Mouse (Mus musculus) mouse embryonic stem cell (cell line): ENCODE measurements at regions not wholly inside any gene's neighbourhood (a gene's known extent, or its start where the extent isn't known, plus 50 kb on each side); places are given as distances from the start of the nearest gene placed in this dataset.

Source experiments
- in situ Hi-C, 2 experiments: fragments of 300-500 bp; cut with MboI; formaldehyde crosslinking; loops; 1 replicate in 1 of 2; 3 replicates in 1 of 2; pipeline ENCODE4 v1.14.3; 2019 to 2020; ENCODE audit warnings: low sequenced_read_pairs in 2 of 2, low pct_unique_long_range_greater_than_20kb in 1 of 2, mixed read lengths in 1 of 2; ENCODE audit not compliant: unreplicated experiment in 1 of 2

DNA sequence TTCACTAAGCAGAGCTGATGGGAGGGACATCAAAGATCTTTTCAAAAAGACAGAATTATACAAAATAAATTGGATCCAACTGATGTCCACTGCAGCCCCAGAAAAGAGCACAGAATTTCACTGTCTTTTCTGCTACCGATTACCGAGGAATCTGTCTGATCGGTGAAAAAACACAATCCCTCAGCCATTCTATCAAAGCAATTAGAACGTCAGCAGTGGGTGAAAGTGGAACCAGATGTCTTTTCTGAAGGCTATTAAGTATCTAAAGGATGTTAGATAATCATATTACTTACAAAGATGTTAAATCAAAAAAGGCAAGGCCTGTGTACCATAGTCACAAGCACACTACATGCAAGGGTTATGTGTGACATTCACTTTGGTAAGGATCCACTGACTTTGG is 315.2 kb downstream of the Dcdc2c start:
- in situ Hi-C loops, result no loop called here

DNA sequence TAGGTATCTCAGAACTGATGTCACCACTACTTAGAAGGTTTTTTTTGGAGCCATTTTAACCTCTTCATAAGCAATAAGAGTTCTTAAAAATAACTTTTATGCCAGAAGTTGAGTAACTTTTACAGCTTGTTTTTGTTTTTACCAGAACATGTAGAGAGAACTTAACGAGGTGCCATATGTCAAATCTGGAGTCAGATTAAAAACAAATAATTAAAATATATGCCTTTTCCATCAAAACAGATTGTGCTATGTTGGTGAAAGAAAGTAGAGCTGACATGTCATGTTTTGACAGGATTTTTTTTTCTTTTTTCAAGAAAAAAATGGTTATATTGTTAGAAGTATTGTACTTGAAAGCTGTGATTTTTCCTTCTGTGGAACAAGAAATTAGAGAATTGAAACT is 349.4 kb downstream of the Dcdc2c start:
- in situ Hi-C loops, result no loop called here

DNA sequence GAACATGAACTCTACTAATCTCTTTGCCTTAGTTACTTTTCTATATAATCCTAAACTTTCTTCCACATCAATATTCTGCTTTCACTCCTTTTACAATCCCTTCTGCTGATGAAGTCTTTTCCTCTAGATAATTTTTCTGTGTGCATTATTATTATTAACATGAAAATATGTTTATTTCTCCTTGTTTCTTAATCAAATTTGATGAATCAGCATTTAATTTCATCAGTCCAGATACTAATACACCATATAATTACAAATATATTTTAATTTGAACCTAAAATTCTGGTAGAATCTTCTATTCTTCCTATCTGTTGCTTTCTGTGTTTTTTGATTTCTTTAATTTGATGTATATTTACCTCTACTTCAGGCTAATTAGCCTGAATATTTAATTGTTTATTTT is 365.5 kb downstream of the Dcdc2c start:
- in situ Hi-C loops, result no loop called here

DNA sequence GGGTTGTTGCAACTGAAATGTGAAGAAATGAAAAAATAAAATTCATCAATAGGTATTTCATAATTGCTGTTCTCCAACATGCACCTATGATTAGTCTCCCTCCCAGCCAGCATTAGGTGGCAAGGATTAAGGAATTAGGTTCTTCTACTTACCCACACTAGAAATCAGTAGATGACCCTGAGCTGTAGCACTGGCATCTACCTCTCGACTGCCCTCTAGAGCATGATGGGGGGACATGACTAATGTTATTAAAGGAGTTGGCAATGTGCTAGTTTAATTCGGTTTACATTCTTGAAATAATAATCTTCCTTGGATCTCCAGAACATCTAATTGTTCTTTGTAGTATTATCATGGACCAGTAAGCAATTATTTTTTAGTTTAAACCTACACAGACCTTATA is 370.9 kb downstream of the Dcdc2c start:
- in situ Hi-C loops, result no loop called here

DNA sequence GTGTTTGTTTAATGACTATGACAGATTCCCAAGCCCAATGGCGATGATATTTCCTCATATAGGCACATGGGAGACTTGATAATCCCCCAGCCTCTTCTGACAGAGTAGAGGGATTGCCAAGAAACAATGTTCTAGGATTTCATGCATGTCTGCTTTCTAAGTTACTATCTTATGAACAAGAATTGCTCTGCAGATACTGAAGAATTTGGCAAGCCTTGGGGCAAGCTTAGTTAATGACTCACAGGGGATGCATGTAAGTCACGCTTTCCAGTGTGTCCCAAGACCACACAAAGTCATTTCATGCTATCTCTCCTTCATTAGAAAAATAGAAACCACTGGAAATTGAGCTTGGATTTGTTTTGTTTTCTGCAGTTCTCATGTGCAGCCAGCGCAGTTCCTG is 376.2 kb downstream of the Dcdc2c start:
- in situ Hi-C loops, result no loop called here

DNA sequence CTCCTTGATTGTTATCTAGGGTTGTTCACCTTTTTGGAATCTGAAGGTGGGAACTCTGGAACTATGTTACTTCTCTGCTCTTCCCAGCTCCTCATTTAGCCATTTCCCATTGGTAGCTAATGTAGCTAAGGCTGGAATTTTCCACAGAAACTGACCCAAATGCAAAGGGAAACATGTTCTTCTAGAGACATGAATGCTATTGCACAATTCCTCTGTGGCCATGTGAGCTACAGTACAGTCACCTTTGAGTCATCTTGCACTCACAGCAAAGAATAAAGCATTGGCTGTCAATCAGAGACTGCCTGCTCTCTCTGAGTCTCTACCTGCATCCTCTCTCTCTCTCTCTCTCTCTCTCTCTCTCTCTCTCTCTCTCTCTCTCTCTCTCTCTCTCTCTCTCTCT is 378.1 kb downstream of the Dcdc2c start:
- in situ Hi-C loops, result no loop called here

DNA sequence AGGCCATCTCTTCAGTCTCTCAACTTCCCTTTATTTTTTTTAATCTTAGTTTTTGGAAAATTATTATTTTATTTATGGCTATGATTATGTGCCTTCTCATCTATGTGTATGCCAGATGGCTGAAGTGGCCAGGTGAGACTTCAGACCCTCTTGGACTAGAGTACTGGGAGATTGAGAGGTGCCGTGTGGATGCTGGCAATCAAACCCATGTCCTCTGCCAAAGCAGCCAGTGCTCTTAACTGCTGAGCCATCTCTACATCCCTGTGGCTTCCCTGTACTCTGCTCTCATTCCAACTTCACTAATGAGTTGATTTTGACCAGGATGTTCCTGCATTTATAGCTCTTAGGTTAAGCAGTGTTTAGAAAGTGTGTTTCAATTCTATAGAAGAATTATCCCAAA is 393.4 kb downstream of the Dcdc2c start:
- in situ Hi-C loops, result no loop called here

DNA sequence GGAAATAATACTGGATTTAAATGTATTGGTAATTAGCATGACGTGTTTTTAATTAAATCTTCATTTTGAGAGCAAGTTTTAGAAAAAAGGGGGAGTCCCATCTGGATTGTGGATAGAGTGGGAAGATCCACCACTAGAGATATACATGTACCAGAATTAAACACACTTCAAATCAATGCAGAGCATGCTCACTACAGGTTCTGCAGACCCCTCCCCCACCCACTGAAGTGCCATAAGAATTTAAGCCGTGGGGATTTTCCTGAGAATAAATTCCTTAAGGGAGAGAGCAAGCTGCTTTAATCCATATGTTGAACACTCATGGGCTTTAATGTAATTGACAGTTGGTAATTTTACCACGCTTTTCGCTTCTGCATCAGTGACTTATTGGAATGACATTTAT is 401.4 kb downstream of the Dcdc2c start:
- in situ Hi-C loops, result no loop called here

DNA sequence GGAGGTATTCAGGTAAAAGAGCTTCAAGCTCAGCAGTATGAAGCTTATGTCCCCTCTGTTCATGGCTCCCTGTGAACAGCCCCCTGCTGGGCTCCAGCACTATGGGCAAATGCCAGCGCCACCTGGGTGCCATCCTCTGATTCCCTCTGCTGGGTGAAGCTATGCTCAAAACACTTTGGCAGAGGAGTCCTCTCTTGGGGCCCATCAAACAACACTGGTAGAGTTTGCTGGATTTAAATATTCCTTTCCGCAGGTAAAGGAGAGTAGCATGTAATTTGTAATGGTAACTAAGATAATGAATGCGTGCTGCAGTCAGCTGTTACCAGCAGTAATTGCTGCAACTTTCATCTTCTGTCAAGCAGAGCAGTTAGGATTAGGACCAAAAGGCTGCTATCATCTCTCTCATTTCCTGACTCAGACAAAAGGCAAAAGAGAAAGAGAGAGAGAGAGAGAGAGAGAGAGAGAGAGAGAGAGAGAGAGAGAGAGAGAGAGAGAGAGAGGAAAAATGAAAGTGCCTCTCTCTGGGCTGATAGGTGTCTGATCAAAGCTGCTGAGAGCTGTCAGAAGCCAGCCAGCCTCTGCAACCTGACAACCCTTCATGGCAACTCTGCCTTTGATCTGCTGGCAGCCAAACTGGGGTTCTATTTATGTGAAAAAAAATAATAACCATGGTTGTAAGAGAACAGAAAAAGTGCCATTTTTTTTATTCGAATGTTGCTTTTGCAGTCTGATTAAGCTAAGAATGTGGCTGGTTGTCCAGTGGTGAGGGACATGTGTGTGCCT is 416.2 kb downstream of the Dcdc2c start:
- in situ Hi-C loops, result no loop called here

DNA sequence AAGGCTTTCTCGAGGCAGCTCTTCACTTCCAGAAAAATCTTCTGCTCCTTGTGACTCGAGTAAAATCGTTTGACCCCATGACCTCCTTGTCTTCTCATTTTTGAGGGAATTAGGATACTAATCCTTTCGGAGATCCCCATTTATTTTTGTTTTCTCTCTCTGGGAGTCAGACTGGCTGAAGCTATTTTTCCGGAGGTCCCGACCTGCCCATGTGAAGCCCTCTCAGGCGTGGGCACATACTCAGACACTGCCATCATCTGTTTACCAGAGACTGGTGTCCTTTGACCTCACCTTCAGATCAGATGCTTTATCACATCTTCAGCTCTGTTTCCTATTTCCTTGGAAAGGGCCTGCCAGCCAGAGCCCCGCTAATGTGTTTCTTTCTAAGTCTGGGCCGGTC is 429.4 kb downstream of the Dcdc2c start:
- in situ Hi-C loops, result no loop called here

DNA sequence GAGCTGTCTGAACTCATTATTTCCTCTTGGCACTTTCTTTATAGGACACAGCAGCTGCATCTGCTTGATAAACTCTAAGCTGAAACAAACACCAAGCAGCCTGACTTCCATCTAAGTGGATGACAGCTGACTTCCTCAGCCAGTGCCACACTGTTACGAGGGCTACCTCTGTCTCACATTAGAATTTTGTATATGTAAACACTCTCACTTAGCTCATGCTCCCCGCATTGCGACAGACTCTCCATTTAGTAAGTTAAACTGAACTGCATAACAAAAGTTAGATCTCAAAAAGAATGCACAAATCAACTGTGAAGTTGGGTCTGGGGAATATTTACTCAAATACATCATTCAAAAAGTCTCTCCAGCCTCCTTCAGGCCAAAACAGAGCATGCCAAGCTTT is 432.1 kb downstream of the Dcdc2c start:
- in situ Hi-C loops, result no loop called here

DNA sequence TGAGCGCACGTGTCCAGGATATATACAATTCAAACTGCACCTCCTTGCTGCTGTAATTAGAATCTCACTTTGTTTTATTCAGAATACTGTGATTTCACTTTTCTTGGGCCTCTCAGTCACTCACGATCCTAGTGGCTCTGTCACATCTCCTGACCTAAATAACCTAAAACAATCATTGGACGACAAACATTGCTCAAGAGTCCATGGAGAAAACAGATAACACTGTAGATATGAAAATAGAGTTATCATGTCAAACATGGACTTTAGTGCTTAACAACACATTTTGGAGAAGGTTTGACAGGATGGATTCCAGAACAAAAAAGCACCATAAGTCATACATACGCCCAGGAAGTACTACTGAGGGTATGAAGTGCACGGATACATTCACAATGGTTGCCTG is 461.5 kb downstream of the Dcdc2c start:
- in situ Hi-C loops, result no loop called here

DNA sequence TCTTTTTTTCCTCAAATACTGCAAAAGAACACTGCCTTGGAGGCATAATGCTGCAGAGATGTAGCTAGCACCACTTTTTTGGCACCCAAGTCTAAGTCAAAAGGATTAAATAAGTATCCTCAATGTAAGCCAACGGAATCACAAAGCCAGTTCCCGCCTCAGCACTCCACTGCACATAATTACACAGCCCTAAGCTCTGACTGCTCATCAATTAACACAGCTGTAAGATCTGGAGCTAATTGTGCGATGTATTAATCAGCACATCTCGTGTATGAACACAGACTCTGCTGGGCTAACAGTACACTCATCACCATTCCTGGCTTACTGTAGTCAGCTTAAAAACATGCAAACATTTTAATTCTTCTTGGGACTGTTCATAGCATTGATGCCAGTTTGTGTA is 466.7 kb downstream of the Dcdc2c start:
- in situ Hi-C loops, result no loop called here

DNA sequence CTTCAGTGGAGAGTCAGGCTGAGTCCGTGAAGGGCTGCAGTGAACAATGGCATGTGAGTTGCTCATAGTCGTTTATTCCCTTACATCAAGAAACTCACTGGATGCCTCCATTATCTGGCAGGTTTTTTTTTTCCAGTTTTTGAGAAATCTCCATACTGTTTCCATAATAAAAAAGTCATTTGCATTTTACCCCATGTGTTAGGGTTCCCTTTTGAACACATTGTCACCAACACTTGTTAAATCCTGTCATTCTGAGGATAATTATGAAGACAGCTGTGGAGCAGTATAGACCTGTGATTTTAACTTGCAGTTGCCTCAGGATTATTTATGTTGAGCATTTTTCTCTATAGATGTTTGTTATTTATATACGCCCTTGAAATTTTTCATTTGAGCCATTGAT is 475.6 kb downstream of the Dcdc2c start:
- in situ Hi-C loops, result no loop called here

DNA sequence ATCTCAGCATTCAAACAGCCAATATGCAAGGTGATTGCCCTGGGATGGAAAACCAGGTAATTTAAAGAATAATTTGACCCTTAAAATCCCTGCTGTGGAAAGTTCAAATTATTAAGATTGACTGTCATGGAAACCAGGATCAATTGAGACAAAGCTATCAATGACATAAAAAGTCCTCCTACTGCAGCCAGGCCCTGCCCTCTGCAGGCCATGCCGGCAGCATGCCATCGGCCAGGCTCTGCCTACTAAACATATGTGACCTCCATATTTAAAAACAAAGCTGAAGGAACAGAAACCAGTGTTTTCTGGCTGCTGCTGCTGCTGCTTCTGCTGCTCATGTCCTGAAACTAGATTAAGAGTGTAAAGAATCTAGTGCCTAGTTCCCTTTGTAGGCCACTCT is 483.6 kb downstream of the Dcdc2c start:
- in situ Hi-C loops, result no loop called here

DNA sequence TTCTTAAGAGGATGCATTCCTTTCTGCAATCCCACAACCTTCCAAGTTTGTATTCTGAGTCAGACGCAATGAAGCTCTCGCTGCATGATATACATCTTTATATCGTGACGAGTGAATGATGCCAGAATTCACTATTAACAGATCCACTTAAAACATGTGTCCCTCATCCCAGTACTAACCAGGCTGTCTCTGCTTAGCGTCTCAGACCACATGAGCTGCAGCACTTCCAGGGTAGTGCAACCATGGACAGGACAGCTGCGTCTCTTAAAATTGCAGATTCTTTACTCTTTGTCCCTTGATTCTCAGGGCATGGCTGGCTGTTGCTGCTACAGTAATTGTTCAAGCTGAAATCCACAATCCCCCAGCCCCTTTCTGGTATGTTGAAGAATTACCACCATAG is 491.9 kb downstream of the Dcdc2c start:
- in situ Hi-C loops, result no loop called here

DNA sequence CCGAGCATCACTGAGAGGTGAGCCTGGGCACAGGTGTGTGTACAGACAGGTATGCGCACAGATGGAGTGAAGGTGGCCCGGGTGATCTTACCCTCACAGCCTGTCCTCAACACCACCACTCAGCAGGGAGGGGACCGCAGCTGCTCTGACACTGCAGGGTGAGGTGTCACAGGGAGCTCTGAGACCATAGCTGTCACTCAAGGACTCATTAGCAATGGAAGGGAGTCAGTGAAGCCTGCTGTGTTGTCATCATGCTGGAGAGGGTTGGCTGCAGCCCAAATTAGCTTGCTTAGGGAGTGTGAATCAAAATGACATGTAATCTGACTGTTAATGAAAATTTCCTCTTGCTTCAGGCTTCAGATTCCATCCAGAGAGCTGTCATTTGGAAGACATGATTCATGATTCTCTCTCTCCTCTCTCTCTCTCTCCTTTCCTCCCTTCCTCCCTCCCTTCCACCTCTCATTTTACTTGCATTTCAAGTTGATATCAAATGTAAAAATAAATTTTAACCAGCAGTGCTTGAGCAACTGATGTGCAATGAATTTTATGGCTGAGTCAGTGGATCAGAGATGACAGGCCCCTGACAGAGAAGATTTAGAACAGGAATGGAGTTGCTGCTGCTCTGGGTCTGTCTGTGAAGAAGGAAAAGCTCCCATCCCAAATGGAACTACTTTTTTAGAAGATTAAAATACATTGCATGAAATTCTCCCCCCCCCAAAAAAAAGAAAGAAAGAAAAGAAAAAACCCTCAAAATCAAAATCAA is 496.5 kb downstream of the Dcdc2c start:
- in situ Hi-C loops, result no loop called here

DNA sequence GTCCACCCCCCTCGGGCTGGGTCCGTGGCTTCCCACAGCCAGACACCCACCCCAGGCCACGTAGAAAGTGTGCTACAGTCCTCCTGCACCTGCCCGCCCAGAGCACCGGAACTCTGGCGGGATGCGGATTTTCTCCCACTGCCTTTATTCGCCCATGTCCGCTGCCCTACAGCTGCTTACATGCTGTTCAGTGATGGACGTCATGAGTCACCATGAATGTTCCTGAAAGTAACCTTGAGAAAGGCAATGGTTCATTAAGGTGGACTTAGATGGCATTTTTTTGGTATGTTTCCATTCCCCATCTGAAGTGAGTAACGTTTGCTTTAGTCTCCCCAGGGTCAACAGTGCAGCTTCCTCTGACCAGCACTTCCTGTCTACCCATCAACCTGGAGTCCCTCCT is 497.8 kb downstream of the Dcdc2c start:
- in situ Hi-C loops, result no loop called here

DNA sequence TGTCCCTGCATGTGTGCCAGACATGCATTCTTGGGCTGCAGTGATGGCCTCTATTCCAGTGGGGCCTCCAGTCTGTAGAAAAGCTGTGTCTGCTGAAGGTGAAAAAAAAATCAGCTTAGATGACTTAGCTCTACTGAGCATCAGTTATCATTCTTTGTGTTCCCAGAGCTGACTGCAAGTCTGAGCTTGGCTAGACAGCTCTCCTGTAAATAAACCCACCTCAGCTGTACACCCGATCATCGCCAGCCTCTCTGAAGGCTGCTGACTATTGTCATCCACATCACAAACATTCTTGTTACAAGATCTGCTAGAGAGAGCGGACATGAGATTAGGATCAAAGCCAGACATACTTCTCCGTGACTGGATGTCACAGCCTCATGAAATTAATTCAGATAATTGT is 504.2 kb downstream of the Dcdc2c start:
- in situ Hi-C loops, result no loop called here
